Mouse (Mus musculus): ENCODE results near the gene Cant1. TPM values are rescaled to one million over a fixed set of nuclear protein-coding genes. Genes with fewer than 3 reads are reported as not detected.

Cant1 gene
- polyA plus RNA-seq, 1 experiment from 2014 or later, result 28.2 TPM

DNA sequence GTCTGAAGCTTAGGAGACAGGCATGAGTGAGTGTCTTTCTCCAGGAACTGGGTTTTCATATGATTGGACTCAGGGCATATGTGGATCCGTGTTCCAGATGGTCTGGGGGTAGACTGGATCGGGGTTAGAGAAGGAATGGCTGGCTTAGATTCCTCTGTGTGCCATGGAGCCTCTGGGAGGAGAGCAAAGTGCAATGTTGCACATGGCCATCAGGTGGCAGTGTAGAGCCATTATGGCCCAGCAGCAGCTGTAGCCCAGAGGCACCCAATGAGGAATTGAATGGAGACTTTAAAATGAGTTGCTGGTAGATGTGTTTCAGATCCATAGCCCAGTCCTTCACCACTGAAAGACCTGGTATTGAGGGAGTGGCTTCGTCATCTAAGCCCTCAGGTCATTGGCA lies 27.0 kb upstream of the Cant1 start:
- ATAC-seq (ENCODE audit: low read depth), result peak; percentile 54; the same call in 1 of the 2 replicates
- Histone ChIP-seq H3K9me3 (no peaks in the 10 kb centered on the region), H3K4me2 (no peak overlapping the region), H3K9ac (no peak overlapping the region), H3K27ac (replicated peaks) (no peak overlapping the region), H3K4me3 (no peak overlapping the region), H3K36me3 (no peaks in the 10 kb centered on the region), H3K4me1 (replicated peaks) (peaks cover 13% of the 10 kb centered on the region), H3K27me3 (peaks cover 4% of the 10 kb centered on the region; the same call in 1 of the 2 replicates)
- WGBS, result 16% methylated on average over 3 of the region's 3 CpGs

DNA sequence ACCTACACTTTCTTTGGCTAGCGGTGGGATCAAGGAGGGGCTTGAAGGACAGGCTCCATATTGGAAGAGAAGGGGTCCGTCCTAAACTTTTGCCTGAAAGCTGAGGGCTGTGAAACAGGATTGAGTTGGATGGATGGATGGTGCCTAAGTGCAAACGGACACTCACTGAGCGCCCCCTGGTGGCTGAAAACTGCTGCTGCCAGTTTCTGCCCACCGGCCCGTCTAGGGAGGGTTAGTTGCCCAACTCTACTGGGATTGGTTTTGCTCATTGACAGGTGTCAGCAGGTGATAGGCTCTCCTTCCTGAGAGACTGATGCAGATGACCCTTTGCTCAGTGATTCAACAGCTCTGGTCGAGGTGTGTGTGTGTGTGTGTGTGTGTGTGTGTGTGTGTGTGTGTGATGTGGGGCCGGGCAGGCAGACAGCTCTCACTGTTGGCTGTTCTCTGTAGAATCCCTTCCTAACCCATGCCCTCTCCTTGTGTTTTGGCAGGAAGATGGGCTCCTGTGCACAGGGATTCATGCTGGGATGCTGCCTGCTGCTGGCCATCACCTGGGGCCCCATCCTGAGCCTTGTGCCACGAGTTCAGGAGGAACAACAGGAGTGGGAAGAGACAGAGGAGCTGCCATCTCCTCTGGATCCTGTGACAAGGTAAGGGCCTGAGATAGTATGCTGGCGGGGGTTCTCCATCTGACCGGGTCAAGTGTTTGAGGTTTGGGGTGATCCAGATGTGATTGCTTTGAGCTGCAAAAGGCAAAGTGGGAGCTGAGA lies 24.5 kb upstream of the Cant1 start:
- Histone ChIP-seq H3K9me3 (no peaks in the 10 kb centered on the region), H3K27me3 (peaks cover 4% of the 10 kb centered on the region; the same call in 1 of the 2 replicates), H3K4me3 (no peak overlapping the region), H3K27ac (replicated peaks) (no peak overlapping the region), H3K4me1 (replicated peaks) (peaks cover 36% of the 10 kb centered on the region), H3K9ac (no peak overlapping the region), H3K36me3 (no peaks in the 10 kb centered on the region), H3K4me2 (no peak overlapping the region)
- ATAC-seq (ENCODE audit: low read depth), result peak; percentile 45; the same call in 1 of the 2 replicates
- 37% methylated on average over 11 of the region's 11 CpGs for WGBS

DNA sequence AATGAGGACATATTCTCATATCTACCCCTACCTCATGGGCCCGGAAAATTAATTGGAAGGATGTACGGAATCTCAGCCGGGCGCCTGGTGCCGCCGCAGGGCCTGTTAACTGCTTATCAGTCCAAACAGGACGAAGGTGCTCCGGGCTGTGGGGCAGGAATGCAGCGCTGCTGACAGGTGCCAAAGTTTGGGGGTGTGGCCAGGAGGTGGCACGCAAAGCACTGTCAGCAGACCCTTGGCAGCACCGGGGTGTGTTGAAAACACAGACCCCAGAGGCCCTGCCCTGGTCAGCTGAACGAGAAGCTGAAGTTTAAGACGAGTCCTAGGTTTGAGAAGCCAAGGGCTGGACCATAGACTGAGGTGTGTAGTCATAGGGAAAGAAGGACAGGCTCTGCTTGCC lies 23.8 kb upstream of the Cant1 start:
- H3K9ac ChIP-seq, result no peak overlapping the region
- no peak overlapping the region for H3K4me3 ChIP-seq
- no peaks in the 10 kb centered on the region for H3K9me3 ChIP-seq
- WGBS, result 75% methylated on average over 13 of the region's 13 CpGs
- H3K4me1 ChIP-seq (replicated peaks), result peaks cover 43% of the 10 kb centered on the region
- no peaks in the 10 kb centered on the region for H3K36me3 ChIP-seq
- H3K27ac ChIP-seq (replicated peaks), result no peak overlapping the region
- H3K27me3 ChIP-seq, result peaks cover 4% of the 10 kb centered on the region; the same call in 1 of the 2 replicates
- no peak overlapping the region for H3K4me2 ChIP-seq
- ATAC-seq (ENCODE audit: low read depth), result no peak

DNA sequence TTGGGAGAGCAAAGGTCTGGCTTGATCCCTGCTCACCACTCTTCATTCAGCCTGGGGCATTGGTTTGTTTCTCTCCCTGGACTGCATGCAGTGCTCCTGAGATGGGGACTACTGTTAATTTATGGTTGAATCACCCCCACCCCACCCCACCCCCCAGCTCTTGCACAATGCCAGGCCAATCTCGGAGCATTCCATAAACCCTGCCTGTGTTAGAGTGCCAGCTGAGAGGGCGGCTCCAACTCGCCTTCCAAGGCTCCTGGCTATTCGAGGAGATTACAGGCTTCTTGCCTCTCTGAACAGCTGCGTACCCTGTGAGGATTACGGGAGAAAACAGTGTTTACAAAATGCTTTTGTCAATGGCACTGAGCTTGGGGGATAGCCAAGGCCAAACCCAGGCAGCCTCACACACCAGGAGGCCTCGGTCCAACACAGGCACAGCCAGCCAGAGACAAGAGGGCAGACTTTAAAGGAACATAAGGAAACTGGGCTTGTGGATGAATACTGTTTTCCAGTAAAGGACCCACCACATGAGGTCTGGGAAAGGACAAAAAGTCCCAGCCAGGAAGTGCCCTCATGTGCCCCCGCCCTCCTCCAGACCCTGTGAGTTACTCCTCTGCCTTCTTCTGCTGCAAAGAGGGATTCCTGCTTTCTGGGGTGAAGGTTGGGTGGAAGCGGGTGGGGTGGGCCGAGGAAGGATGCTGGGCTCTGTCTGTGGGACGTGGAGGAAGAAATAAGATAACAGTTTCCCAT lies 20.0 kb upstream of the Cant1 start:
- Histone ChIP-seq H3K27me3 (no peaks in the 10 kb centered on the region; the same call in 1 of the 2 replicates), H3K9ac (peak overlapping the region; percentile 31)
- peak; percentile 55 for ATAC-seq (ENCODE audit: low read depth)

DNA sequence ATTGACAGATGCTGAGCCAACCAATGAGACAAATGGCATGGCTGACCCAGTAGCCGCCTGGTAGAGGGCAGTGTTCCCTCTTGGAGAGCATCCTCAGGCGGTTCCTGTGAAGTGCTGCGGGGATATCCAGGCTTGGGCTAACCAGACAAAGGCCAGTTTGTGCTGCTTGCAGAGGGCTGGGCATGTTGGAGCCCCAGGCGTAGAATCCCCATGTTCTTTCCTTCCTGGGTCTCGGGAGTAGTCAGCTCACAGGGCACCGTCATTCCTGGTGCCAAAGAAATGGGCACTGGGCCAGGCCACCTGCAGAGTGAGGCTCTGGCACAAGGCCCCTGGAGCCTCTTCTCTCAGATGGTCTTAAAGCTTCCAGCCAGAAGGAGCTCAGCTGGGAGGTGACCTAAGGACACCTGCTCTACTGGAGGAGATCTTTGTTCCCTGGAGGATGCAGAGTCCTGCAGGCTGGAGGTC lies 17.6 kb upstream of the Cant1 start:
- peak; percentile 60 for ATAC-seq (ENCODE audit: low read depth)
- no peaks in the 10 kb centered on the region for H3K36me3 ChIP-seq
- peak overlapping the region; percentile 73 for H3K27ac ChIP-seq (replicated peaks)
- no peak overlapping the region for H3K4me3 ChIP-seq
- H3K27me3 ChIP-seq, result no peaks in the 10 kb centered on the region
- peaks cover 69% of the 10 kb centered on the region for H3K4me1 ChIP-seq (replicated peaks)
- H3K9ac ChIP-seq, result no peak overlapping the region
- 13% methylated on average over 6 of the region's 6 CpGs for WGBS
- H3K4me2 ChIP-seq, result no peak overlapping the region
- H3K9me3 ChIP-seq, result no peaks in the 10 kb centered on the region

More for the DNA sequence above, 20.0 kb upstream of the Cant1 start:
- Histone ChIP-seq H3K9me3 (no peaks in the 10 kb centered on the region), H3K4me3 (no peak overlapping the region), H3K27ac (replicated peaks) (peak overlapping the region; percentile 82), H3K4me1 (replicated peaks) (peaks cover 64% of the 10 kb centered on the region), H3K4me2 (no peak overlapping the region), H3K36me3 (no peaks in the 10 kb centered on the region)
- WGBS, result 13% methylated on average over 11 of the region's 11 CpGs

DNA sequence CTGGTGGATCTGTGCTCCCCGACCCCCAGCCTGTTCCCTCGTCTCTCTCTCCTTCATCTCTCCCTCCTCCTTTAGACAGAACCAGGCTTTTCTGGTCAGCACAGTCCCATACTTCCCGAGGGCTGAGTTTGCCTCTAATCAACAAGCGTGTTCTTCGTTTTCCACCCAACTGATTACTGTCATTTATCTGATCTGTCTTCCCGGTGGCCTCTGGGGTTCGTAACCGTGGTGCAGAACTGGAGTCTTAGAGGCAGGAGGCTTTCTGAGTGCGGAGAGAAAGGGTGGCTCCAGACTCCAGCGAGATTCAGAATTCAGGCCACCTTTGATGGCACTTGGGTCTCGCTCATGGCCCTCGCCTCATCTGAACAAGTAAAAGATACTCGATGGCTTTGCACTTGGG lies 15.2 kb upstream of the Cant1 start:
- no peak for ATAC-seq (ENCODE audit: low read depth)
- H3K9ac ChIP-seq, result peak overlapping the region; percentile 12; the same call in 1 of the 2 replicates
- 0 out of 2 replicates have a peak overlapping the region, but pooled peaks have one; percentile 27 for H3K4me2 ChIP-seq
- peaks cover 75% of the 10 kb centered on the region for H3K4me1 ChIP-seq (replicated peaks)
- no peaks in the 10 kb centered on the region for H3K36me3 ChIP-seq
- H3K4me3 ChIP-seq, result no peak overlapping the region
- no peak overlapping the region for H3K27ac ChIP-seq (replicated peaks)
- WGBS, result 45% methylated on average over 13 of the region's 13 CpGs
- H3K27me3 ChIP-seq, result peaks cover 4% of the 10 kb centered on the region; the same call in 1 of the 2 replicates
- no peaks in the 10 kb centered on the region for H3K9me3 ChIP-seq

DNA sequence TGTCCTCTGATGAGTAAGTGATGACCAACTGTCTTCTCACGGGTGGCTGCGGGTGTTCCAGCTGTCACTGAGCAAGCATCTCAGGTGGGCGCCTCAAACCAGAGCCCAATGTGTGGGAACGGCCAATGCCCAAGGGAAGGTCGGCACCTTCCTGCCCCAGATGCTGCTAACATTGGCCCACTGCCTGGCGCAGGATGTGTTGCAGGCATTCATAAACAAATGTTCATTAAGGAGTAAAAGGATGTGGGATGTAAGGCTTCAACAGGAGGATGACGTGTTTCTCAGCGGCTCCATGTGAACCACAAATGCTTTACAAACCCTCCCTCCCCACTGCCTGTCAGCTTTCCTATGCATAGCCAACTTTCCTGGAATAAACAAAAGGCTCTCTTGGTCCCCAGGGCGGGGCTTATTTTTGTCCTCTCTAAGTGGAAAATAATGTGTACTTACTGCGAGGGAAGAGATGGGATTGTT lies 14.5 kb upstream of the Cant1 start:
- Histone ChIP-seq H3K4me1 (replicated peaks) (peaks cover 75% of the 10 kb centered on the region), H3K9me3 (no peaks in the 10 kb centered on the region), H3K9ac (0 out of 2 replicates have a peak overlapping the region, but pooled peaks have one; percentile 12), H3K27me3 (peaks cover 5% of the 10 kb centered on the region; the same call in 1 of the 2 replicates), H3K4me2 (peak overlapping the region; percentile 27; the same call in 1 of the 2 replicates), H3K36me3 (no peaks in the 10 kb centered on the region), H3K27ac (replicated peaks) (no peak overlapping the region), H3K4me3 (no peak overlapping the region)
- 67% methylated on average over 10 of the region's 10 CpGs for WGBS
- ATAC-seq (ENCODE audit: low read depth), result no peak

DNA sequence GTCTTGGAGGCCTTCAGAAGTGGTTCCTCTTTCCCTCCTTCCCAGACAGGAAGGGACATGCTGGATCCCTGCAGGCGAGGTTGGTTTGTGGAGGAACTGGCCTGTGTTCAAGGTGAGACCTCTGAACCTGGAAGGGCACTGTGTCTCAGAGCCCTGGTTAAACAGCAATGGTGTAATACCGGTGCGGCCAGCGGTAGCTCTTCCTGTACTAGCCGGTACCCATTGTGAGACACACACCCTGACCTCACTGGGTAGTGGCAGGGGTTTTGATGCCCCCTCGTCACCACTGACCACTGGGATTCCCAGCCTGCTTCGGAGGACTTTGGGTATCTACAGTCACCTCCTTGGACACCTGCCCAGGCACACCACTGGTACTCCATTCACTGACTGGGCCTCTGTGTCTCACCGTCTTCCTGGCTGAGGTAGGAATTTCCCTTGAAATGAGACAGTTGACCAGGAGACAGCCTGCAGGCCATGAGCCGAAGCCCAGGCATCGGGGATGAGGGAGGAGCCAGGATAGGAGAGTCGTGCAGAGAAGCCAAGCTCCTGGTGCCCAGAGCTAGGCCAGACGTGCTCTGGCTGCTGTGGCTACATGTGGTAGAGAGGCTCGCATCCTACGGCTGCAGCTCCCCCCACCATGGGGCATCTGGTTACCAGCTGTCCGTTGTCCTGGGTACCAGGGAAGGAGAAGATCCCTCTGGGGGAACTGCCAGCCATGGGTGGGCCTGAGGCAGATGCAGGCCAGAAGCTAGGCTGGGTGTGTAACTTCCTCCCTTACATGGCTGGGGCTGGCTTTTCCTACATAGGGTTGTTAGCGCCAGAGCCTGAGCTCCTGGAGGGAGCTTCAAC lies 12.4 kb upstream of the Cant1 start:
- H3K4me2 ChIP-seq, result no peak overlapping the region
- no peaks in the 10 kb centered on the region for H3K36me3 ChIP-seq
- H3K4me1 ChIP-seq (replicated peaks), result peaks cover 67% of the 10 kb centered on the region
- no peaks in the 10 kb centered on the region for H3K9me3 ChIP-seq
- peak overlapping the region; percentile 22; the same call in 1 of the 2 replicates for H3K9ac ChIP-seq
- ATAC-seq (ENCODE audit: low read depth), result no peak
- no peak overlapping the region for H3K4me3 ChIP-seq
- H3K27ac ChIP-seq (replicated peaks), result no peak overlapping the region
- WGBS, result 80% methylated on average over 16 of the region's 16 CpGs
- H3K27me3 ChIP-seq, result peaks cover 6% of the 10 kb centered on the region; the same call in 1 of the 2 replicates

DNA sequence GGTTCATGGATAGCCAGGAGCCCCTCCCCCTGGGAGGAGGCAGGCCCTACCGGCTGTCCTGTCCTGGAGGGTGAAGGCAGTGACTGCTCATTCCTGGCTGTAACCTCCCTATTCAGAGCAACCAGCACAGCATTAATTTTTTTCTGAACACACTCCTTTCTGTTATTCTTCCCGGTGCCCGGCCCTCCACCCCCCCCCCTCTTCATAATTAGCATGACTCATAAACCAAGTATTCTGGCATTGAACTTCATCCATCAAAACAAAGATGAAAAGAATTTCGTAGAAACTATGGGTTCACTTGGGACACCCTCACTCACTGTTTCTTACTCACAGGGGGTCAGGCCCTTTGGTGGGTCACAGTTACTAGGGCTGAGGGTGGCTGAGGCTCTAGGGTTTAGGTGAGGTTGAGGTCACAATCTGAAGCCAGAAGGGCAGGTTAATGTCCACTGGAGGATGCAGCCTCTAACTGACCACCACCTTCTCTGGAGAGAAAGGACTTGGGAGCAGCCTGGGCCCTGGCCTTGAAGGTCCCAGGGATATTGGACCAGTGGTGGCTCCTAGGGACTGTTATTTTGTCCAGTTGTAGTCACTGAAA lies 11.5 kb upstream of the Cant1 start:
- 43% methylated on average over 4 of the region's 4 CpGs for WGBS
- Histone ChIP-seq H3K9ac (peak overlapping the region; percentile 43; the same call in 1 of the 2 replicates), H3K4me1 (replicated peaks) (peaks cover 62% of the 10 kb centered on the region)

DNA sequence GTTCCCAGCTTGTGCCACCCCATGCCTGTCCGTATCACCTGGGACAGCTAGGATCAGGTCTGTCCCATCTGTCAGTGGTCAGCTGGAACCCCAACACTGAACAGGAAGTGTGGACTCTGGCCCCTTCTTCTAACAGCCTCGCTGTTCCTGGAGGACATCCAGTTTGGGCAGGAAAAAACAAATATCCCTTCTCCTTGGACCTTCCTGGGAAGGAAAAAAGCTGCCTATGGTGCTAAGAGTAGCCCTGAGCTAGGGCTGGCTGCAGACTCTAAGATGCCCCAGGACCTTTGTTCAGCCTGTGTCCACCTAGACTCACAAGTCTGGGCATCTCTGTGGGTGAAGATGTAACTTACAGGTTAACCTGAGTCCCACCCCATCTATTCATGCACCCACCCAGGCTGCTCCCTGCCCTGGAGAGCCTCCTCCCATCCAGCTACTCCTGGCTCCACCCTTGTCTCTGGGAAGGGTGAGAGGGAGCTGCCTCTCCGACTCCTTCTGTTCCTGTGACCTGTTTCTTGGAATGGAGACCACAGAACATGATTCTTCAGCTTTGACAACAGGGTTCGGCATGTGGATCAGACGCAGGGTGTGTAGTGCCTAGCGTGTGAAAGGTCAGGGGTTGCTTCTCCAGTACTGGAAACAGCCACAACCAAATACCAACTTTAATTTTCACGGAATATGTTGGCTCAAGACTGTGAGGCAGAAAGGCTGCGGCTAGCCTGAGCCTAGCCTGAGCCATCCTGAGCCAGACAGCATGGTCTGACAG lies 10.2 kb upstream of the Cant1 start:
- peak overlapping the region; percentile 52 for H3K4me2 ChIP-seq
- 0 out of 2 replicates have a peak overlapping the region, but pooled peaks have one; percentile 74 for H3K27ac ChIP-seq (replicated peaks)
- peak overlapping the region; percentile 31 for H3K4me3 ChIP-seq
- no peaks in the 10 kb centered on the region for H3K36me3 ChIP-seq
- peak overlapping the region; percentile 66 for H3K9ac ChIP-seq
- ATAC-seq (ENCODE audit: low read depth), result no peak
- peaks cover 66% of the 10 kb centered on the region for H3K4me1 ChIP-seq (replicated peaks)
- peaks cover 11% of the 10 kb centered on the region; the same call in 1 of the 2 replicates for H3K27me3 ChIP-seq
- H3K9me3 ChIP-seq, result no peaks in the 10 kb centered on the region
- WGBS, result 66% methylated on average over 8 of the region's 8 CpGs

More for the DNA sequence above, 11.5 kb upstream of the Cant1 start:
- Histone ChIP-seq H3K27me3 (peaks cover 11% of the 10 kb centered on the region; the same call in 1 of the 2 replicates), H3K4me3 (no peak overlapping the region), H3K9me3 (no peaks in the 10 kb centered on the region), H3K36me3 (no peaks in the 10 kb centered on the region), H3K27ac (replicated peaks) (no peak overlapping the region), H3K4me2 (no peak overlapping the region)
- no peak for ATAC-seq (ENCODE audit: low read depth)

All from neural tube, embryonic 13.5 days (tissue).